In the genomic region with DNA sequence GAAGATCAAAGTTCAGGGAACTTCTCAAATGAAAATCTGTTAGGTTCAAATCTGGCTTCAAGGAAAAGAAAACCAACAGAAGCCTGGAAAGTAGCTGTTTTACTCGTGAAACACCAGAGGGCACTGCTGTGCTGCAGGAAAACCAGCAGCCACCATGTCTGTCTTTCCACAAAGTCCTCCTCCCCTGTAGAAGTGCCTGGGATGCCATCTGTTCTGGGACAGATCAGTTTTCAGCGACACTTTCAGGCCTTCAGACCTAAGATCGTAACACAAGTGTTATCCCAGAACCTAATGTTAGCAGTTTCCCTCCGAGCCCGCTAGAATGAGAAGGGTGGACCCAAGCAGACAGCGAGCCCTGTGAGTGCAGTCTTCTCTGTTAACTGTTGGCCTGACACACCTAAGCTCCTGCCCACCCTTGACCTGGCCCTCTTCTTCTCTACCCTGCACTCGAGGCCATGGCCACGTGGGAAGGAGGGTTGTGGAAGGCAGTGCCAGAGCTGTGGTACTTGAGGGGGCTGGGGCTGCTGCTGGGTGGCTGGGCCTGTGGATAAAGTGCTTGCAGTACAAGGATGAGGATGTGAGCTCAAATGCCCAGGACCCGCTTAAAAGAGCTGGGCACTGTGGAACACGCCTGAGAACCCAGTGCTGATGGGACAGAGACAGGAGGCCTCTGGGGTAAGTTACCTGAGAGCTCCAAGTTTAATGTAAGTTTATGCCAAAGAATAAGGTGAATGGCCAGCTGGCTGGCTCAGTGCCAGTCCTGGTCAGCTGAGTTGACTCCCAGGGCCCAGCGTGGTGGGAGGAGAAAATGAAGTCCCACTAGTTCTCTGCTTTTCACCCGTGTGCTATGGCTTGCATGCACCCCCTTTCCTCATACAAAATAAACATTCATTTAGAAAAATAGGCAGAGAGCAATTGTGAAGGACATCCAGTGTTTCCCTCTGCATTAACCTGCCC, we compare ENCODE assay signal across 8 mouse cellular contexts. TPM values are rescaled to one million over a fixed set of nuclear protein-coding genes. Genes with fewer than 3 reads are reported as not detected.
DNase-seq lines count a peak whose midpoint lies in the region; ATAC-seq lines count a peak whose summit lies in the region.

No protein-coding gene starts in this region.

- peak; percentile 29 for DNase-seq in WW6 (ENCODE audit: low read depth, low spot score)
- peak; percentile 87 to 88 for DNase-seq in cerebellum, postnatal 14 days
- peak; percentile 75 for DNase-seq in induced T-regulatory cell, adult 2 months (ENCODE audit: low read depth)
- DNase-seq in left cerebral cortex, adult 18-20 months (ENCODE audit: low spot score in 2 of 2) = peak; percentile 70 to 71
- peak; percentile 66 for DNase-seq in lung, postnatal 25 days (ENCODE audit: low spot score)
- peak; percentile 85 for DNase-seq in retina, postnatal 1 day
- peak; percentile 72 for DNase-seq in urinary bladder, postnatal 14 days (ENCODE audit: low spot score)

- ATAC-seq in frontal cortex, adult (ENCODE audit: low TSS enrichment) = peak; percentile 83

RNA-seq across cellular contexts. Expression of a gene that starts 22.9 kb away (rescaled TPM):
- total RNA-seq in left cerebral cortex, adult 18-20 months (2021) = 1 to 10 TPM; 1.1 to 1.4 TPM

RNA-seq across cellular contexts. Expression of a gene that starts 24.9 kb away (rescaled TPM):
- total RNA-seq in left cerebral cortex, adult 18-20 months (2021) = 1 to 10 TPM; 6.7 to 7.1 TPM

Comparison
In these comparisons a context has a peak if more than half of its experiments do, and no peak if none do; other contexts are left out.
1. Peak in every context shown above with its lines: DNase-seq and ATAC-seq.
2. DNase-seq: peak in every context shown above with its lines; median percentile 88 in cerebellum, postnatal 14 days; 85 in retina, postnatal 1 day; 75 in induced T-regulatory cell, adult 2 months; 72 in urinary bladder, postnatal 14 days; 70 in left cerebral cortex, adult 18-20 months; 66 in lung, postnatal 25 days; 29 in WW6.